Mouse (Mus musculus): ENCODE results near the gene Il1rl1.

DNA sequence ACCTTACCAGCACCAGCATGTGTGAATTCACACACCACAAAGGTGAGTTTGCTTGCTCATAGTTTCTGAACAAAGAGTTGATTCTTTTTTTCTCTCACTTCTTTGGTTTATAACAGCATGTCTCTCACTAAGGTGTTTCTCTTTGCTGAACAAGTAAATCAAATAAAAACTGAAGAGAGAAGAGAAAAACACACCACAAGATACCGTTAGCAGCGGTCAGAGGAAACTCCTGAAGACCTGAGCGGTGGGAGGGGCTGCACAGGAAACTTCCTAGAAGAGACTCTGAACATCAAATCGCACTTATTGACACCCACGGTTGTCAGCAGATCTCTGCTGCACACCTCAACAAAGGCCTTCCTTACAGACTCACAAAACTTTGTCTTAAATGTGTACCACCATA, 46.5 kb upstream of the Il1rl1 start:
- no peak for TF ChIP-seq CTCF (IDR thresholded peaks at IDR 0.05; ENCODE audit: extremely low read depth, insufficient read length, insufficient replicate concordance, low read depth, low read length)
- no peak for TF ChIP-seq POLR2A (IDR thresholded peaks at IDR 0.05; ENCODE audit: low read depth, low read length)
